Mouse (Mus musculus): Measurements from ENCODE around the gene Car4. TPM values are rescaled to one million over a fixed set of nuclear protein-coding genes. Genes with fewer than 3 reads are reported as not detected.

Gene Car4
- polyA plus RNA-seq, 2 experiments, result 0.20 TPM; not detected in 1

GRCm38 (mm10) chr11:84957171-84957570 is 415 bp upstream of the Car4 start:
- TF ChIP-seq POLR2A (IDR thresholded peaks at IDR 0.05; ENCODE audit: borderline replicate concordance, extremely low read depth, insufficient read depth, insufficient read length), result no peak
- no peak overlapping the region for H3K27ac ChIP-seq (replicated peaks; ENCODE audit: low read depth, low read length)
- peaks cover 40% of the 10 kb centered on the region for H3K27me3 ChIP-seq (ENCODE audit: control insufficient read depth, insufficient read depth, low read length)
- peak overlapping the region; percentile 42; the same call in 1 of the 2 replicates for H3K4me2 ChIP-seq (replicated peaks; ENCODE audit: low read depth, low read length, severe bottlenecking)
- no peak for DNase-seq (ENCODE audit: low spot score)
- no peak overlapping the region for H3K9ac ChIP-seq (ENCODE audit: low read depth, low read length, severe bottlenecking)
- WGBS, result 6% methylated on average over 15 of the region's 15 CpGs
- no peaks in the 10 kb centered on the region for H3K36me3 ChIP-seq (ENCODE audit: control insufficient read depth, insufficient read depth, low read length)
- H3K9me3 ChIP-seq (ENCODE audit: control insufficient read depth, low read length), result no peaks in the 10 kb centered on the region
- no peak for ATAC-seq (ENCODE audit: low FRiP score, low read depth)
- H3K4me1 ChIP-seq (ENCODE audit: control insufficient read depth, insufficient read depth, low read length), result 0 out of 2 replicates have a peak, but pooled peaks cover 8% of the 10 kb centered on the region
- H3K4me3 ChIP-seq (replicated peaks; ENCODE audit: low read length), result peak overlapping the region; percentile 27

- Histone ChIP-seq H3K4me1 (ENCODE audit: control insufficient read depth, insufficient read depth, low read length) (0 out of 2 replicates have a peak, but pooled peaks cover 8% of the 10 kb centered on the region), H3K27ac (replicated peaks; ENCODE audit: low read depth, low read length) (no peak overlapping the region), H3K4me2 (replicated peaks; ENCODE audit: low read depth, low read length, severe bottlenecking) (peak overlapping the region; percentile 42; the same call in 1 of the 2 replicates), H3K4me3 (replicated peaks; ENCODE audit: low read length) (peak overlapping the region; percentile 27), H3K9ac (ENCODE audit: low read depth, low read length, severe bottlenecking) (no peak overlapping the region), H3K27me3 (ENCODE audit: control insufficient read depth, insufficient read depth, low read length) (peaks cover 40% of the 10 kb centered on the region), H3K36me3 (ENCODE audit: control insufficient read depth, insufficient read depth, low read length) (no peaks in the 10 kb centered on the region), H3K9me3 (ENCODE audit: control insufficient read depth, low read length) (no peaks in the 10 kb centered on the region)
- no peak for ATAC-seq (ENCODE audit: low FRiP score, low read depth)
- 3% methylated on average over 11 of the region's 11 CpGs for WGBS
- no peak for TF ChIP-seq POLR2A (IDR thresholded peaks at IDR 0.05; ENCODE audit: borderline replicate concordance, extremely low read depth, insufficient read depth, insufficient read length)
- no peak for DNase-seq (ENCODE audit: low spot score)
Measured at GRCm38 (mm10) chr11:84958271-84958630, 665 bp downstream of the Car4 start.

GRCm38 (mm10) chr11:84959181-84959580 is 1.6 kb downstream of the Car4 start:
- Histone ChIP-seq H3K9ac (ENCODE audit: low read depth, low read length, severe bottlenecking) (no peak overlapping the region), H3K36me3 (ENCODE audit: control insufficient read depth, insufficient read depth, low read length) (no peaks in the 10 kb centered on the region), H3K27me3 (ENCODE audit: control insufficient read depth, insufficient read depth, low read length) (peaks cover 40% of the 10 kb centered on the region), H3K9me3 (ENCODE audit: control insufficient read depth, low read length) (no peaks in the 10 kb centered on the region), H3K27ac (replicated peaks; ENCODE audit: low read depth, low read length) (no peak overlapping the region), H3K4me1 (ENCODE audit: control insufficient read depth, insufficient read depth, low read length) (0 out of 2 replicates have a peak, but pooled peaks cover 8% of the 10 kb centered on the region), H3K4me2 (replicated peaks; ENCODE audit: low read depth, low read length, severe bottlenecking) (no peak overlapping the region), H3K4me3 (replicated peaks; ENCODE audit: low read length) (no peak overlapping the region)
- DNase-seq (ENCODE audit: low spot score) (no peak), ATAC-seq (ENCODE audit: low FRiP score, low read depth) (no peak)
- 35% methylated on average over 5 of the region's 5 CpGs for WGBS
- TF ChIP-seq POLR2A (IDR thresholded peaks at IDR 0.05; ENCODE audit: borderline replicate concordance, extremely low read depth, insufficient read depth, insufficient read length), result no peak

GRCm38 (mm10) chr11:84959701-84960181 is 2.2 kb downstream of the Car4 start:
- no peak overlapping the region for H3K9ac ChIP-seq (ENCODE audit: low read depth, low read length, severe bottlenecking)
- ATAC-seq (ENCODE audit: low FRiP score, low read depth), result no peak
- H3K27ac ChIP-seq (replicated peaks; ENCODE audit: low read depth, low read length), result no peak overlapping the region
- 3% methylated on average over 9 of the region's 9 CpGs for WGBS
- H3K9me3 ChIP-seq (ENCODE audit: control insufficient read depth, low read length), result no peaks in the 10 kb centered on the region
- H3K4me3 ChIP-seq (replicated peaks; ENCODE audit: low read length), result no peak overlapping the region
- no peak for DNase-seq (ENCODE audit: low spot score)
- no peak overlapping the region for H3K4me2 ChIP-seq (replicated peaks; ENCODE audit: low read depth, low read length, severe bottlenecking)
- H3K4me1 ChIP-seq (ENCODE audit: control insufficient read depth, insufficient read depth, low read length), result 0 out of 2 replicates have a peak, but pooled peaks cover 8% of the 10 kb centered on the region
- no peak for TF ChIP-seq POLR2A (IDR thresholded peaks at IDR 0.05; ENCODE audit: borderline replicate concordance, extremely low read depth, insufficient read depth, insufficient read length)
- H3K36me3 ChIP-seq (ENCODE audit: control insufficient read depth, insufficient read depth, low read length), result no peaks in the 10 kb centered on the region
- peaks cover 40% of the 10 kb centered on the region for H3K27me3 ChIP-seq (ENCODE audit: control insufficient read depth, insufficient read depth, low read length)

- Histone ChIP-seq H3K36me3 (ENCODE audit: control insufficient read depth, insufficient read depth, low read length) (no peaks in the 10 kb centered on the region), H3K4me3 (replicated peaks; ENCODE audit: low read length) (no peak overlapping the region), H3K9me3 (ENCODE audit: control insufficient read depth, low read length) (no peaks in the 10 kb centered on the region), H3K27ac (replicated peaks; ENCODE audit: low read depth, low read length) (no peak overlapping the region), H3K27me3 (ENCODE audit: control insufficient read depth, insufficient read depth, low read length) (peaks cover 40% of the 10 kb centered on the region), H3K4me1 (ENCODE audit: control insufficient read depth, insufficient read depth, low read length) (0 out of 2 replicates have a peak, but pooled peaks cover 8% of the 10 kb centered on the region), H3K4me2 (replicated peaks; ENCODE audit: low read depth, low read length, severe bottlenecking) (no peak overlapping the region), H3K9ac (ENCODE audit: low read depth, low read length, severe bottlenecking) (no peak overlapping the region)
- no peak for TF ChIP-seq POLR2A (IDR thresholded peaks at IDR 0.05; ENCODE audit: borderline replicate concordance, extremely low read depth, insufficient read depth, insufficient read length)
- no peak for DNase-seq (ENCODE audit: low spot score)
- no peak for ATAC-seq (ENCODE audit: low FRiP score, low read depth)
- WGBS, result 42% methylated on average over 3 of the region's 3 CpGs
Measured at GRCm38 (mm10) chr11:84960291-84960690, 2.7 kb downstream of the Car4 start.

Data from limb, embryonic 14.5 days (tissue).